Mouse (Mus musculus) liver, embryonic 11.5 days (tissue): ENCODE measurements around the gene Hoxa11. TPM values are rescaled to one million over a fixed set of nuclear protein-coding genes. Genes with fewer than 3 reads are reported as not detected.

Experiments
- ATAC-seq: fragments of 200-750 bp; cut with Nextera tagmentation; replicated peaks from 2 replicates; pipeline ENCODE4 v1.8.0; 2017; ENCODE audit warnings: moderate number of reproducible peaks, mild to moderate bottlenecking, moderate TSS enrichment, moderate library complexity; ENCODE audit not compliant: low FRiP score
- DNase-seq: peaks from one replicate; pipeline ENCODE4 v3.0.0-alpha.2; 2017; ENCODE audit warnings: low spot score
- H3K27ac ChIP-seq: fragments of 300-500 bp; sonication (generic); 2 replicates; pipeline ENCODE4 v1.5.1; 2014; ENCODE audit warnings: mild to moderate bottlenecking, low read depth, low read length, control low read depth
- H3K27me3 ChIP-seq: fragments of 300-500 bp; sonication (generic); replicated peaks from 2 replicates; pipeline ENCODE4 v1.6.1; 2014; ENCODE audit warnings: low read length, mixed read lengths; ENCODE audit not compliant: control insufficient read depth, insufficient read depth
- H3K36me3 ChIP-seq: fragments of 300-500 bp; sonication (generic); 2 replicates; pipeline ENCODE4 v1.6.1; 2014; ENCODE audit warnings: mild to moderate bottlenecking, low read length, moderate library complexity, mixed read lengths; ENCODE audit not compliant: control insufficient read depth, insufficient read depth
- H3K4me1 ChIP-seq: fragments of 300-500 bp; sonication (generic); replicated peaks from 2 replicates; pipeline ENCODE4 v1.6.1; 2014; ENCODE audit warnings: low read length, mixed read lengths; ENCODE audit not compliant: control insufficient read depth, insufficient read depth
- H3K4me2 ChIP-seq: fragments of 300-500 bp; sonication (generic); 2 replicates; pipeline ENCODE4 v1.6.1; 2014; ENCODE audit warnings: mild to moderate bottlenecking, control low read depth, moderate library complexity
- H3K4me3 ChIP-seq: fragments of 300-500 bp; sonication (generic); 2 replicates; pipeline ENCODE4 v1.5.1; 2014; ENCODE audit warnings: low read depth, low read length, control low read depth
- H3K9ac ChIP-seq: fragments of 300-500 bp; sonication (generic); 2 replicates; pipeline ENCODE4 v1.6.1; 2014; ENCODE audit warnings: low read depth, low read length, control low read depth
- H3K9me3 ChIP-seq: fragments of 300-500 bp; sonication (generic); 2 replicates; pipeline ENCODE4 v1.6.1; 2016; ENCODE audit warnings: low read length, inconsistent platforms, mixed read lengths; ENCODE audit not compliant: control insufficient read depth
- WGBS: fragments of 180-500 bp; shearing (Covaris S2); extraction: QIAGEN DNeasy Blood & Tissue Kit; methylation state at CpG from one replicate; pipeline ENCODE4 v1.1.7; 2014; 5-methylcytosine and 5-hydroxymethylcytosine counted together
- polyA plus RNA-seq: library from polyadenylated mRNA; unstranded; fragments of >200 nt; fragmentation: Nextera tagmentation; extraction: Ambion mirVana; gene quantifications from 2 replicates; pipeline ENCODE4 v1.2.1, GENCODE M21; 2014

Hoxa11 gene
- polyA plus RNA-seq, 1 experiment from 2014 or later = 0.26 TPM

DNA sequence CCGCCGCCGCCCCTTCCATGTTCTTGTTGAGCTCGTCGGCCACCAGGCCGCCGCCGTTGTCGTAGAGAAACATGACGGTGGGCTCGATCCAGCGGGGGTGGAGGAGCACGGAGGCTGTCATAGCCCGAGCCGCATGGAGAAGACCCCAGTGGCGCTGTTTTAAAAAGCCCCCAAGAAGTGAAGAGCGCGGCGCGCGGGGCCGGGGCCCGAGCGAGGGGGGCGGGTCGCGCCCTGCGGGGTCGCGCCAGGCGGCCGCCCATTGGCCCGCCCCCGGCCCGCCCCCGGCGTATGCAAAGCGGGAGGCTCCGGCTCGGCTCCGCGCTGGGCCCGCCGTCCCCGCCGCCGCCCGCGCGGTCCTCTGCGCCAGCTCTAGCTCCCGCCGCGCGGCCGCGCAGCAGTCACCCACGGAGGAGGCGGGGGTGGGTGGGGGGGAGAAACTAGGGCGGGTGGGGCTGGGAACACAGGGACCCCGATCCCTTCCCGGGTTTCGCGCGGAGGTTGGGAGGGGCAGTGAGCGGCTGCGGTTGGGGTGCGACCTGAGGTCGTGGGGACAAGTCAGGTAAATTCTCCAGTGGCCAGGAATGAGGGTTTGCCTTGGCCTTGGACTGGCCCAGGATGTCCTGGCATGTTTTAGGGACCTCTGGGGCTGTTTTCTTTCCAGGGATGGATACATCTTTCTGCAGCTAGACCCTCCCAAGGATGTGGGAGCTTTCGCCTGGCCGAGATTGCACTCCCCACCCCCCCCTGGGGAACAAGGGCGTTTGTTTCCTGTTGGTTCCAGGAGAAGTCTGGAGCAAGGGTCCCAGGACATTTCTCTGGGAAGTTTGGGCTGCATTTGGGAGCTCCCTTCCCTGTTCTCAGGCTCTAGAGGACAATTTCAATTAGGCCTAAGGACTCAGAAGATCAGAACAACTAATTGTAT is 15.3 kb upstream of the Hoxa11 start, which contains the start of gene Hoxa13:
TSS of gene Hoxa13 (minus strand) at position 227 of the 922 bp plus-strand sequence.
- peak; percentile 53 for DNase-seq
- H3K4me3 ChIP-seq = peak within 1 kb of the TSS; percentile 53
- peak; percentile 62 for ATAC-seq
- H3K36me3 ChIP-seq = no peaks in the 10 kb centered on the region
- H3K9me3 ChIP-seq = no peaks in the 10 kb centered on the region
- peak within 1 kb of the TSS; percentile 77 for H3K4me2 ChIP-seq
- 0 out of 2 replicates have a peak, but pooled peaks cover 6% of the 10 kb centered on the region for H3K4me1 ChIP-seq
- H3K27me3 ChIP-seq = peaks cover 98% of the 10 kb centered on the region
- H3K27ac ChIP-seq = no peak within 1 kb of the TSS
- under 1% methylated on average over 38 of the region's 72 CpGs for WGBS
- H3K9ac ChIP-seq = no peak within 1 kb of the TSS

DNA sequence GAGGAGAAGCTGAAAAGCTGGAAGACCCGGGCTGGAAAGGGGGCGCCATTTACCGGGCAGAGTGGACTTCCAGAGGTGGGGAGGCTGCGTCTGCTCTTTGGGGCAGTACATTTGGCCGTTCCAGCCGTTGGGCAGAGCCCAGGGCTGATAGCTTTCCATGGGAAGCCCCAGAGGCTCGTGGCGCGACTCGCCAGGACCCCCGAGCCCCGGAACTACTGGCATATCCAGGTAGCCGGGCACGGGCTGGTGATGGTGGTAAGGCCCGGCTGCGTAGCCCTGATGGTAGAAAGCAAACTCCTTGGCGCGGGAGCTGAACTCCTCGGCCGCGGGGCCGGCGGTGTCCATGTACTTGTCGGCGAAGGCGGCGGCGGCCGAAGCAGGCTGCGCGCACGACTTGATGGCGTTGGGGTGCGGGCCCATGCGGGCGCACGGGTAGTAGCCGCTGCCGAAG is 14.2 kb upstream of the Hoxa11 start:
- H3K27ac ChIP-seq = no peak overlapping the region
- H3K4me1 ChIP-seq = 0 out of 2 replicates have a peak, but pooled peaks cover 6% of the 10 kb centered on the region
- H3K36me3 ChIP-seq = no peaks in the 10 kb centered on the region
- peaks cover 98% of the 10 kb centered on the region for H3K27me3 ChIP-seq
- H3K9me3 ChIP-seq = no peaks in the 10 kb centered on the region
- H3K4me3 ChIP-seq = peak overlapping the region; percentile 53
- DNase-seq = peak; percentile 64
- ATAC-seq = no peak
- H3K9ac ChIP-seq = no peak overlapping the region
- peak overlapping the region; percentile 77 for H3K4me2 ChIP-seq
- 1% methylated on average over 39 of the region's 39 CpGs for WGBS

DNA sequence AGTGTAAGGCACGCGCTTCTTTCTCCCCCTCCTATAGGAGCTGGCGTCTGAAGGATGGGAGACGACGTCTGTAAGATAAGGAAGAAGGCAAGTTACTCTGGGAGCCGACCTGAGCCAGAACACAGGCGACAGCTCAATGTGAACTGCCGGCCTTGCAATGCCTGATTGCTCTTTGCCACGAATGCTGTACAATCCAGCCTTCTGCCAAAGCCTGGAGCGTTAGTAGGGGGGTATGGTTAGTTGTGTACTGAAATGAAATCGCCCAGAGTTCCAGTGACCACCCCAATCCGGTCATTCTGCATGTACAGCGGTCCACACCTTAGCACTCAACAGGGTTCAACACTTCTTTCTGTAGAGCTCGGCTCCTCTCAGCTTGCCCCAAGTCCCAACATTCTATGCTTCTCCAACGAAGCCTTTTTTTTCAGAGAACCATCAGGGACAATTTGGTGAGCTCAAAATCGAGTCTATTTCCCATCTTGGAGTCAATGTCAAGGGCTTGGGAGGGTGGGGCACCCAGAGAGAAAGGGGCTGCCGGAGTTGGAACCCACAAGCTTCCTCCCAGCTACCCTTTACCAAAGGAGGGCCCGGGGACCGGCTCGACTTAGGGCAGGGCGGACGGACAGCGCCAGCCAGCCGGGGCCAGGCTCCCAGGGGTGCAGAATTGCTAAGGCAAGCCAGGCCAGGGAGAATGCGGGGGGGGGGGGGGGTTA is 13.6 kb upstream of the Hoxa11 start:
- no peak overlapping the region for H3K4me3 ChIP-seq
- DNase-seq = peak; percentile 49
- no peaks in the 10 kb centered on the region for H3K36me3 ChIP-seq
- no peaks in the 10 kb centered on the region for H3K9me3 ChIP-seq
- no peak overlapping the region for H3K27ac ChIP-seq
- no peak for ATAC-seq
- H3K4me2 ChIP-seq = no peak overlapping the region
- H3K4me1 ChIP-seq = 0 out of 2 replicates have a peak, but pooled peaks cover 6% of the 10 kb centered on the region
- no peak overlapping the region for H3K9ac ChIP-seq
- under 1% methylated on average over 24 of the region's 25 CpGs for WGBS
- H3K27me3 ChIP-seq = peaks cover 98% of the 10 kb centered on the region

DNA sequence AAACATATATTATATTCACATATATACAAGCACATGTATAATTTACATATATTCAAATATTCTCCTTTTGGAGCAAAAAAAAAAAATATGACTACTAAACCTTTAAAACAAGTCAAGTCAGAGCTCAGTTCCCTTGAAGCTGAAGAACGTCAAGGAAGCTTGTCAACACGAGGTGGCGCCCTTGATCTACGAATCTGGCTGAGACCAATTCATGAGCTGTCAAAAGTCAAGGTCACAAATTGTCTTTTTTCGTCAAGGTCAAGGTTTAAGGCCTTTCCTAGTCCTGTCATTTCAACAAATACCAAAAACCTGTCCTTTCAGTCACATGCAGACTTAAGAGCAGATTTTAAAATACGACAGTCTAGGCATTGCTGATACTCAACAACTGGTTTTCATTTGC is 11.3 kb upstream of the Hoxa11 start:
- DNase-seq = peak; percentile 64
- no peaks in the 10 kb centered on the region for H3K36me3 ChIP-seq
- H3K4me3 ChIP-seq = no peak overlapping the region
- H3K27me3 ChIP-seq = peaks cover 98% of the 10 kb centered on the region
- WGBS = under 1% methylated on average over 6 of the region's 6 CpGs
- 0 out of 2 replicates have a peak, but pooled peaks cover 6% of the 10 kb centered on the region for H3K4me1 ChIP-seq
- no peak overlapping the region for H3K9ac ChIP-seq
- H3K27ac ChIP-seq = no peak overlapping the region
- H3K4me2 ChIP-seq = no peak overlapping the region
- H3K9me3 ChIP-seq = no peaks in the 10 kb centered on the region
- ATAC-seq = no peak

DNA sequence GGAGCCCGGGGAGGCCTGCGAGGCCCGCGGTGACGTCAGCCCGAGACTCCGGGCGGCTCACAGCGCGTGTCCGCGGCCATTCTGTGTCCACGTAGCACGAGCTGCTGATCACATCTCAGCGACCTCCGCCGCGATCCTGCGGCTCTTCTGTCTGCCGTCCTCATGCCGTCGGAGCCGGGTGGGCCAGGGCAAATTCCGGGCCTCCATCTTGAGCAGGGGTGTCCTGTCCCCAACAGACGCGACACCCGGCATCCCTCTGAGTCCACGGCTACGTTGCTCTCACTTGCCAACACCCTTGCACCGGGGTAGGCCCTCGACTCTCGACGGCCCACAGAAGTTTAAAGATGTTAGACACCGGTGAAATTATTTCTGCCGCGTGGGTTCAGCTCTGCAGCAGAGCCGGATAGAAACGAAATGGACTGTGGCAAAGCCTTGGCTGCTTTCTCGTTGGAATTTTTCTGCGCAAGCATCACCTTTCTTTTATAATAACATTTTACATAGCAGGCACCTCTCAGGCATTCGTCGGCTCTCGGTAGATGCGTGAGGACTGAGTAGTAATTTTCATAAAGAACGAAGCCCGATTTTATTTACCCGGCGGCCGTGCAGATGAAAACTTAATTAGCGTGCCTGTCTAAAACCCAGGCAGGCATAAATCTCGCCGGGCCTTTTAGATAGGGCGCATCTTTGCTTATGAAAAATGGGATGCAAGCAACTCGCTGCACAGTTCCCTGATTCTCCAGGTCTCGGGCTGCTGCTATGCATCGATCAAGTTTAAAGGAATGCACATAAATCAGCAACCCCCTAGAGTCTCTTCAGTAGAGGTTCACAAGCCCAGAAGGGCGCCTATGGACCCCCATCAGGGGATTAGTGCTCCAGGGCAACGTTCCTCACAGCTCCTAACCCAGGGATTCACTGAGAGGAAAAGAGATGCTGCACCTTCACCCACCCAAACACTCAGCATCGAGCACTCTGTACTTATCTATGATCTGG is 8.2 kb upstream of the Hoxa11 start:
- DNase-seq (peak; percentile 51), ATAC-seq (no peak)
- Histone ChIP-seq H3K4me1 (no peaks in the 10 kb centered on the region), H3K27ac (no peak overlapping the region), H3K36me3 (no peaks in the 10 kb centered on the region), H3K9ac (no peak overlapping the region), H3K27me3 (peaks cover 98% of the 10 kb centered on the region), H3K4me2 (peak overlapping the region; percentile 26; the same call in 1 of the 2 replicates), H3K9me3 (no peaks in the 10 kb centered on the region), H3K4me3 (peak overlapping the region; percentile 3; the same call in 1 of the 2 replicates)
- 2% methylated on average over 59 of the region's 59 CpGs for WGBS

DNA sequence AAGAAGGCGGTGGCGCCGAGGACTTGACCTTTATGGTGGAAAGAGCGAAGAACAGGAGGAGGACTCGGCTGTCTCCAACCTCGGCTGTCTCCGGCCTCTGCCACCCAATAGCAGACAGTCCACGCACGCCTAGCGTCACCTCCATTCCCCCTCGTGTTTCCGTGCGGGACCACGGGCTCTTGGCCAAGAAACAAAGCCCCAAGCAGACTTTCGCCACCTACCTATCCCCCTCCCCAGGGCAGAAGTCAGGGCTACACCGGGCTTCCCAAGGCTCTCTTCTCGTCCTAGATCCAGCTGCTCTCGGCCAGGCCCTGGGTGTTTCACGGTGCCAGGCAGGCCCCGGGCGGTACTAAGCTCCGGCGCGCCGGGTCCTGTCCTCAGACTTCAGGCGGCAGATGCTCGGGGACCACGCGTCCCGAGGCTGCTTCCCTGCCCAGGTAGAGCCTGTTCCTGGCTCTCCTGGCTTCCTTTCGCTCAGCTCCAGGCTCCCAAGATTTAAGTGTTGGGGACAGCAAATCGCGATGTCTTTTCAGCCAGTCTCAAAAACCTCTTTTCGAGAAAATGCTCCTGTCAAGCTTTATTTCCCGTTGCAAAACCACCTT is 7.3 kb upstream of the Hoxa11 start:
- no peaks in the 10 kb centered on the region for H3K36me3 ChIP-seq
- no peaks in the 10 kb centered on the region for H3K9me3 ChIP-seq
- H3K4me2 ChIP-seq = no peak overlapping the region
- no peak overlapping the region for H3K4me3 ChIP-seq
- WGBS = 3% methylated on average over 35 of the region's 35 CpGs
- peak; percentile 51 for DNase-seq
- no peak overlapping the region for H3K9ac ChIP-seq
- no peak overlapping the region for H3K27ac ChIP-seq
- no peak for ATAC-seq
- peaks cover 98% of the 10 kb centered on the region for H3K27me3 ChIP-seq
- H3K4me1 ChIP-seq = no peaks in the 10 kb centered on the region

DNA sequence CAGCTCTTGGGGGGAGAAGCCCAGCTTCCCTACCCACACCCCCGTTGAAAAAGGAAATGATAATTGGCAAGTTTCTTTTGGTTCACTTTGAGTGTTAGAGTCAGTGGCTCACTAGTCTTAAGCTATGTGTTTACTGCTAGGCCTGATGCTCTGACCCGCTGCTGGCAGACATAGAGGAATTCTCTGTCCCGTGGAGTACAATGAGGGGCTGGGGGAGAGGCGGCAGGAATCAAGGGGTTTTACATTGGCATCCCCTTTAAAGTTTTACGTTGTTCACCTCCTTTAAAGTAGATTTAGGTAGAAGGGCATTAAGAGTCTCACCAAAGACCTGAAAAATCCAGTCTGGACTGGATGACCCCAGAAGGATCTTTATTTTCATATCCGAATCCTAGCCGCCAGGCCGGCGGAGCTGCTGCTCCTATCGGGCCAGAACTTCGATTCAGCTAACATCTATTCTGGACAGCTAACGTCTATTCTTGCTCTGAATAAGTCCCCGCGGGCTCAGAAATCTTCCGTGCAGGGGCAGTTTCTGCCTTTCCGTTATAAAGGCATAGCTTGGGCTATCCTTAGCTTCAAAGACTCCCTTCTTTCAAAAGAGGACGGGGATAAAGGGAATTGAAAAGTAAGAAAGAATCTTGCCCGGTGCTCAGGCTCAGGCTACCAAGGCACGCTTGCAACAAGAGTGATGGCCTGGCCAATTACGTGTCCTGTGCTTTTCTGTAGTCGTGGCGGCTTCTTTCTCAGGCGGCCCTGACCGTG is 6.6 kb upstream of the Hoxa11 start:
- H3K9ac ChIP-seq = no peak overlapping the region
- H3K27me3 ChIP-seq = peaks cover 99% of the 10 kb centered on the region
- no peaks in the 10 kb centered on the region for H3K4me1 ChIP-seq
- no peaks in the 10 kb centered on the region for H3K9me3 ChIP-seq
- no peak overlapping the region for H3K27ac ChIP-seq
- DNase-seq = peak; percentile 38
- H3K36me3 ChIP-seq = no peaks in the 10 kb centered on the region
- no peak overlapping the region for H3K4me2 ChIP-seq
- H3K4me3 ChIP-seq = no peak overlapping the region
- WGBS = 3% methylated on average over 24 of the region's 24 CpGs
- no peak for ATAC-seq
